Mouse (Mus musculus) spleen, postnatal 10 days (tissue): ENCODE data around the gene Spc24.

Experiments
- DNase-seq, 2 experiments: peaks; one replicate each; pipeline ENCODE4 v3.0.0; 2021 to 2022; ENCODE audit warnings: low spot score in 2 of 2

Gene Spc24

GRCm38 (mm10) chr9:21709340-21709739 is 50.8 kb downstream of the Spc24 start:
- DNase-seq, result no peak

GRCm38 (mm10) chr9:21706586-21707265 is 53.4 kb downstream of the Spc24 start:
- DNase-seq, result no peak

GRCm38 (mm10) chr9:21706085-21706484 is 54.0 kb downstream of the Spc24 start:
- no peak for DNase-seq
